Mouse (Mus musculus) midbrain, embryonic 10.5 days (tissue): ENCODE measurements at regions not wholly inside any gene's neighbourhood (a gene's known extent, or its start where the extent isn't known, plus 50 kb on each side); places are given as distances from the start of the nearest gene placed in this dataset.

Experiments
- DNase-seq: peaks from one replicate; pipeline ENCODE4 v3.0.0-alpha.2; 2017; ENCODE audit warnings: low spot score
- H3K27ac ChIP-seq: fragments of 300-500 bp; sonication (generic); replicated peaks from 2 replicates; pipeline ENCODE4 v1.5.1; 2016; ENCODE audit warnings: mild to moderate bottlenecking
- H3K27me3 ChIP-seq: fragments of 300-500 bp; sonication (generic); 2 replicates; pipeline ENCODE4 v1.6.1; 2016; ENCODE audit warnings: low read depth, mild to moderate bottlenecking; ENCODE audit not compliant: poor library complexity, severe bottlenecking
- H3K36me3 ChIP-seq: fragments of 300-500 bp; sonication (generic); 2 replicates; pipeline ENCODE4 v1.6.1; 2016; ENCODE audit warnings: mild to moderate bottlenecking, moderate library complexity
- H3K4me1 ChIP-seq: fragments of 300-500 bp; sonication (generic); 2 replicates; pipeline ENCODE4 v1.6.1; 2016
- H3K4me3 ChIP-seq: fragments of 300-500 bp; sonication (generic); 2 replicates; pipeline ENCODE4 v1.5.1; 2016; ENCODE audit warnings: mild to moderate bottlenecking, moderate library complexity
- H3K9me3 ChIP-seq: fragments of 300-500 bp; sonication (generic); replicated peaks from 2 replicates; pipeline ENCODE4 v1.6.1; 2016; ENCODE audit warnings: mild to moderate bottlenecking
- WGBS: fragments of 180-500 bp; shearing (Covaris S2); methylation state at CpG from one replicate; pipeline ENCODE4 v1.1.7; 2016; 5-methylcytosine and 5-hydroxymethylcytosine counted together

- H3K27ac ChIP-seq: no peak overlapping the region
- no peaks in the 10 kb centered on the region for H3K27me3 ChIP-seq
- no peaks in the 10 kb centered on the region for H3K4me1 ChIP-seq
- no peak for DNase-seq
- H3K36me3 ChIP-seq: no peaks in the 10 kb centered on the region
- WGBS: 89% methylated on average over 7 of the region's 7 CpGs
- no peak overlapping the region for H3K4me3 ChIP-seq
- H3K9me3 ChIP-seq: no peaks in the 10 kb centered on the region
Observed at GRCm38 (mm10) chr2:128491217-128491877, 99.7 kb upstream of the Spdye4c start.

- Histone ChIP-seq H3K4me1 (0 out of 2 replicates have a peak, but pooled peaks cover 2% of the 10 kb centered on the region), H3K9me3 (no peaks in the 10 kb centered on the region), H3K4me3 (no peak overlapping the region), H3K36me3 (no peaks in the 10 kb centered on the region), H3K27ac (no peak overlapping the region), H3K27me3 (no peaks in the 10 kb centered on the region)
- DNase-seq: no peak
- 90% methylated on average over 5 of the region's 5 CpGs for WGBS
Observed at GRCm38 (mm10) chr2:128493871-128494270, 97.1 kb upstream of the Spdye4c start.

- H3K36me3 ChIP-seq: no peaks in the 10 kb centered on the region
- WGBS: 81% methylated on average over 3 of the region's 3 CpGs
- H3K27me3 ChIP-seq: no peaks in the 10 kb centered on the region
- no peak for DNase-seq
- H3K4me3 ChIP-seq: no peak overlapping the region
- H3K9me3 ChIP-seq: no peaks in the 10 kb centered on the region
- 0 out of 2 replicates have a peak, but pooled peaks cover 2% of the 10 kb centered on the region for H3K4me1 ChIP-seq
- no peak overlapping the region for H3K27ac ChIP-seq
Observed at GRCm38 (mm10) chr2:128497891-128498290, 93.1 kb upstream of the Spdye4c start.

GRCm38 (mm10) chr2:128498611-128499010 lies 92.4 kb upstream of the Spdye4c start:
- H3K27me3 ChIP-seq: no peaks in the 10 kb centered on the region
- H3K4me3 ChIP-seq: no peak overlapping the region
- H3K9me3 ChIP-seq: no peaks in the 10 kb centered on the region
- WGBS: 90% methylated on average over 5 of the region's 5 CpGs
- H3K4me1 ChIP-seq: 0 out of 2 replicates have a peak, but pooled peaks cover 2% of the 10 kb centered on the region
- no peaks in the 10 kb centered on the region for H3K36me3 ChIP-seq
- H3K27ac ChIP-seq: no peak overlapping the region
- no peak for DNase-seq

- Histone ChIP-seq H3K27ac (no peak overlapping the region), H3K4me3 (no peak overlapping the region), H3K4me1 (0 out of 2 replicates have a peak, but pooled peaks cover 2% of the 10 kb centered on the region), H3K36me3 (no peaks in the 10 kb centered on the region), H3K27me3 (no peaks in the 10 kb centered on the region), H3K9me3 (no peaks in the 10 kb centered on the region)
- DNase-seq: no peak
- 89% methylated on average over 14 of the region's 14 CpGs for WGBS
Observed at GRCm38 (mm10) chr2:128499575-128500184, 91.3 kb upstream of the Spdye4c start.

GRCm38 (mm10) chr2:128502676-128503075 lies 88.3 kb upstream of the Spdye4c start:
- H3K4me1 ChIP-seq: 0 out of 2 replicates have a peak, but pooled peaks cover 2% of the 10 kb centered on the region
- no peak for DNase-seq
- H3K27me3 ChIP-seq: no peaks in the 10 kb centered on the region
- H3K27ac ChIP-seq: no peak overlapping the region
- H3K9me3 ChIP-seq: no peaks in the 10 kb centered on the region
- no peaks in the 10 kb centered on the region for H3K36me3 ChIP-seq
- WGBS: 74% methylated on average over 4 of the region's 4 CpGs
- no peak overlapping the region for H3K4me3 ChIP-seq

GRCm38 (mm10) chr2:128503136-128503935 lies 87.7 kb upstream of the Spdye4c start:
- 92% methylated on average over 2 of the region's 2 CpGs for WGBS

GRCm38 (mm10) chr2:128507591-128508243 lies 83.3 kb upstream of the Spdye4c start:
- Histone ChIP-seq H3K4me1 (no peaks in the 10 kb centered on the region), H3K27me3 (no peaks in the 10 kb centered on the region), H3K36me3 (no peaks in the 10 kb centered on the region), H3K4me3 (no peak overlapping the region), H3K27ac (no peak overlapping the region), H3K9me3 (no peaks in the 10 kb centered on the region)
- DNase-seq: no peak
- 54% methylated on average over 11 of the region's 11 CpGs for WGBS

More at GRCm38 (mm10) chr2:128503136-128503935, 87.7 kb upstream of the Spdye4c start:
- Histone ChIP-seq H3K36me3 (no peaks in the 10 kb centered on the region), H3K9me3 (no peaks in the 10 kb centered on the region), H3K27ac (no peak overlapping the region), H3K27me3 (no peaks in the 10 kb centered on the region), H3K4me3 (no peak overlapping the region), H3K4me1 (no peaks in the 10 kb centered on the region)
- DNase-seq: no peak

GRCm38 (mm10) chr2:128508244-128508605 lies 82.8 kb upstream of the Spdye4c start:
- H3K4me3 ChIP-seq: no peak overlapping the region
- no peaks in the 10 kb centered on the region for H3K36me3 ChIP-seq
- no peaks in the 10 kb centered on the region for H3K4me1 ChIP-seq
- H3K27me3 ChIP-seq: no peaks in the 10 kb centered on the region
- no peaks in the 10 kb centered on the region for H3K9me3 ChIP-seq
- H3K27ac ChIP-seq: no peak overlapping the region
- 83% methylated on average over 2 of the region's 2 CpGs for WGBS
- DNase-seq: no peak

- 87% methylated on average over 6 of the region's 6 CpGs for WGBS
Observed at GRCm38 (mm10) chr2:128511291-128511690, 79.7 kb upstream of the Spdye4c start.

GRCm38 (mm10) chr2:128512852-128513251 lies 78.2 kb upstream of the Spdye4c start:
- Histone ChIP-seq H3K4me3 (no peak overlapping the region), H3K9me3 (no peaks in the 10 kb centered on the region), H3K4me1 (no peaks in the 10 kb centered on the region), H3K27me3 (no peaks in the 10 kb centered on the region), H3K36me3 (no peaks in the 10 kb centered on the region), H3K27ac (no peak overlapping the region)
- DNase-seq: no peak
- 83% methylated on average over 6 of the region's 6 CpGs for WGBS

More at GRCm38 (mm10) chr2:128511291-128511690, 79.7 kb upstream of the Spdye4c start:
- H3K4me1 ChIP-seq: no peaks in the 10 kb centered on the region
- no peak overlapping the region for H3K27ac ChIP-seq
- H3K4me3 ChIP-seq: no peak overlapping the region
- H3K27me3 ChIP-seq: no peaks in the 10 kb centered on the region
- no peaks in the 10 kb centered on the region for H3K36me3 ChIP-seq
- DNase-seq: no peak
- H3K9me3 ChIP-seq: no peaks in the 10 kb centered on the region

GRCm38 (mm10) chr2:128514463-128515290 lies 76.3 kb upstream of the Spdye4c start:
- no peaks in the 10 kb centered on the region for H3K27me3 ChIP-seq
- H3K9me3 ChIP-seq: no peaks in the 10 kb centered on the region
- no peaks in the 10 kb centered on the region for H3K36me3 ChIP-seq
- H3K4me1 ChIP-seq: no peaks in the 10 kb centered on the region
- H3K27ac ChIP-seq: no peak overlapping the region
- H3K4me3 ChIP-seq: no peak overlapping the region
- DNase-seq: no peak
- 91% methylated on average over 17 of the region's 17 CpGs for WGBS
